Mouse (Mus musculus): Measurements from ENCODE around the gene Ltbp2. TPM values are rescaled to one million over a fixed set of nuclear protein-coding genes. Genes with fewer than 3 reads are reported as not detected.
A peak's percentile ranks its signal among the peaks of the same experiment; 100 is the strongest.

Ltbp2 gene
- total RNA-seq, 2 experiments from 2014 or later, result 1.2 TPM; not detected in 1

- peak; percentile 50 for ATAC-seq (replicated peaks; ENCODE audit: poor library complexity)
Observed at GRCm38 (mm10) chr12:84809033-84809432, 67.3 kb downstream of the Ltbp2 start.

- no peak for ATAC-seq (replicated peaks; ENCODE audit: poor library complexity)
Observed at GRCm38 (mm10) chr12:84807351-84807750, 69.0 kb downstream of the Ltbp2 start.

GRCm38 (mm10) chr12:84806726-84807125 is 69.6 kb downstream of the Ltbp2 start:
- no peak for ATAC-seq (replicated peaks; ENCODE audit: poor library complexity)

- ATAC-seq (replicated peaks; ENCODE audit: poor library complexity), result no peak
Observed at GRCm38 (mm10) chr12:84806010-84806409, 70.3 kb downstream of the Ltbp2 start.

- no peak for ATAC-seq (replicated peaks; ENCODE audit: poor library complexity)
Observed at GRCm38 (mm10) chr12:84805228-84805842, 71.0 kb downstream of the Ltbp2 start.

GRCm38 (mm10) chr12:84802625-84803024 is 73.7 kb downstream of the Ltbp2 start:
- peak; percentile 54; the same call in 1 of the 2 replicates for ATAC-seq (replicated peaks; ENCODE audit: poor library complexity)

- ATAC-seq (replicated peaks; ENCODE audit: poor library complexity), result no peak
Observed at GRCm38 (mm10) chr12:84801532-84802110, 74.7 kb downstream of the Ltbp2 start.

- no peak for ATAC-seq (replicated peaks; ENCODE audit: poor library complexity)
Observed at GRCm38 (mm10) chr12:84800419-84800818, 75.9 kb downstream of the Ltbp2 start.

- ATAC-seq (replicated peaks; ENCODE audit: poor library complexity), result peak; percentile 47; the same call in 1 of the 2 replicates
Observed at GRCm38 (mm10) chr12:84799086-84799485, 77.2 kb downstream of the Ltbp2 start.

GRCm38 (mm10) chr12:84794647-84795046 is 81.7 kb downstream of the Ltbp2 start:
- ATAC-seq (replicated peaks; ENCODE audit: poor library complexity), result no peak

- ATAC-seq (replicated peaks; ENCODE audit: poor library complexity), result no peak
Observed at GRCm38 (mm10) chr12:84792629-84793028, 83.7 kb downstream of the Ltbp2 start.

GRCm38 (mm10) chr12:84790853-84791252 is 85.5 kb downstream of the Ltbp2 start:
- ATAC-seq (replicated peaks; ENCODE audit: poor library complexity), result no peak

GRCm38 (mm10) chr12:84786091-84786490 is 90.2 kb downstream of the Ltbp2 start:
- no peak for ATAC-seq (replicated peaks; ENCODE audit: poor library complexity)

GRCm38 (mm10) chr12:84784604-84785381 is 91.5 kb downstream of the Ltbp2 start:
- ATAC-seq (replicated peaks; ENCODE audit: poor library complexity), result peak; percentile 99

- ATAC-seq (replicated peaks; ENCODE audit: poor library complexity), result no peak
Observed at GRCm38 (mm10) chr12:84776229-84776628, 100.1 kb downstream of the Ltbp2 start.

GRCm38 (mm10) chr12:84774376-84774775 is 102.0 kb downstream of the Ltbp2 start:
- ATAC-seq (replicated peaks; ENCODE audit: poor library complexity), result peak; percentile 20; the same call in 1 of the 2 replicates

GRCm38 (mm10) chr12:84773476-84773875 is 102.9 kb downstream of the Ltbp2 start:
- ATAC-seq (replicated peaks; ENCODE audit: poor library complexity), result peak; percentile 10

- ATAC-seq (replicated peaks; ENCODE audit: poor library complexity), result peak; percentile 93
Observed at GRCm38 (mm10) chr12:84772726-84773441, 103.4 kb downstream of the Ltbp2 start, which contains the start of the genes Npc2 and Isca2. TSS of gene Npc2 (minus strand) at chr12:84773152. TSS of gene Isca2 (plus strand) at chr12:84773251.

- ATAC-seq (replicated peaks; ENCODE audit: poor library complexity), result no peak
Observed at GRCm38 (mm10) chr12:84771981-84772520, 104.3 kb downstream of the Ltbp2 start.

- ATAC-seq (replicated peaks; ENCODE audit: poor library complexity), result no peak
Observed at GRCm38 (mm10) chr12:84769624-84770023, 106.7 kb downstream of the Ltbp2 start.

GRCm38 (mm10) chr12:84767510-84767909 is 108.8 kb downstream of the Ltbp2 start:
- peak; percentile 74 for ATAC-seq (replicated peaks; ENCODE audit: poor library complexity)
